Mouse (Mus musculus): ENCODE results near the gene Ift80. TPM values are rescaled to one million over a fixed set of nuclear protein-coding genes. Genes with fewer than 3 reads are reported as not detected.

Ift80 gene
- polyA plus RNA-seq (2012; fragmentation: generic; extraction: Trizol): 4.1 TPM
- long read RNA-seq, experiment 1, full-length matches to known transcripts: 4 of 8 reads
- long read RNA-seq, experiment 1, partial matches to known transcripts: 0 of 8 reads
- long read RNA-seq, experiment 1, other reads (novel, unspliced or antisense): 4 of 8 reads
- long read RNA-seq, experiment 2, full-length matches to known transcripts: 32 of 37 reads
- long read RNA-seq, experiment 2, partial matches to known transcripts: 2 of 37 reads
- long read RNA-seq, experiment 2, other reads (novel, unspliced or antisense): 3 of 37 reads

DNA sequence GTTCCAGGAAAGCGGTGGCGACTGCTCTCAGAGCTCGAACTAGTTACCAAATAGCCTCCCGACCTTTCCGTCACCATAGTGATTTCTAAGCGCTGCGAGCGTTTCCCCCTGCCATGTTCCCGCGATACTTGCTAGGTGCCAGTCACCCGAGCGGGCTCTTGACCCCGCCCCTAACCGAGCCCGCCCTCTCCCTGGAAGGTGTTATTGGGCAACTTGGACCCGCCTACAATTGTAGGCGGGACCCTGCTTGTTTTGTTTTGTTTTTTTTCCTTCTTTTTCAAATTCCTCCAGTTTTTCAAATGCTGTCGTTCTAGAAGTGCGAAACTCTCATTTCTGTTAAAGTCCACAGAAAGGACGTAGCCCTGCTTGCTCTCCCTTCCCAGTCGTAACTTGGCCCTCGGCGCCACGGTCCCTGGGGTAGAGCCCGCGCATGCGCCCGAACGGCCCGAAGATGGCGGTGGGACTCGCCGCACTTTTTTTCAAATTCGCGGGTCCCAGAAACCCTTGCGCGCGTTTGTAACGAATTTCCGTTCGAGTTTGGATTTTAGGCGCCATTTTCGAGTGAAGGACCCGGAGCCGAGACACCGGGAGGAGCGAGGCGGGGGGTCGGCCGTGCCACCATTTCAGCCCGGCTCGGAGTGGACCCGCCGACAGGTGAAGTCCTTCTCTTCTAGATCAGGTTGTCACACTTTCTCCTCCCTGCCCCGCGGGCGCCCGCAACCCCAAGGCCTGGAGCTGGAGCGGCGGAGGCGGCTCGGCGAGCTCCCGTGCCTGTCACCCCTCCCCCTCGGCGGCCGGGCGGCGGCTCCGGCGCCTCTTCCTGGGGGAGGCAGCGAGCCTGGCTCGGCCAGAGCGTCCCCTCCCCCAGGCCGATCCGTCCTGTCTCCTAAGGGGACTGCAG lies at the start of gene Ift80, which contains the start of gene Smc4:
Gene Ift80 (minus strand): TSS at position 134 of the 901 bp plus-strand sequence.
Gene Smc4 (plus strand): TSS at position 302 of the 901 bp plus-strand sequence.
- TF ChIP-seq MYOG (IDR thresholded peaks at IDR 0.05; ENCODE audit: control insufficient read depth, extremely low read depth, insufficient read length) (no peak), CEBPB (IDR thresholded peaks at IDR 0.05; ENCODE audit: low read depth) (peak; percentile 84), FOSL1 (IDR thresholded peaks at IDR 0.05; ENCODE audit: insufficient read depth, low read length, poor library complexity, severe bottlenecking) (no peak), USF1 (IDR thresholded peaks at IDR 0.05; ENCODE audit: low read depth) (no peak), MAX (IDR thresholded peaks at IDR 0.05) (peak; percentile 11), CTCF (IDR thresholded peaks at IDR 0.05; ENCODE audit: control insufficient read depth, insufficient read depth, insufficient read length) (no peak), MYOD1 (IDR thresholded peaks at IDR 0.05; ENCODE audit: control insufficient read depth, insufficient read length, low read depth) (no peak)
- H3K36me3 ChIP-seq (ENCODE audit: control insufficient read depth, insufficient read depth): peaks cover 32% of the 10 kb centered on the region

DNA sequence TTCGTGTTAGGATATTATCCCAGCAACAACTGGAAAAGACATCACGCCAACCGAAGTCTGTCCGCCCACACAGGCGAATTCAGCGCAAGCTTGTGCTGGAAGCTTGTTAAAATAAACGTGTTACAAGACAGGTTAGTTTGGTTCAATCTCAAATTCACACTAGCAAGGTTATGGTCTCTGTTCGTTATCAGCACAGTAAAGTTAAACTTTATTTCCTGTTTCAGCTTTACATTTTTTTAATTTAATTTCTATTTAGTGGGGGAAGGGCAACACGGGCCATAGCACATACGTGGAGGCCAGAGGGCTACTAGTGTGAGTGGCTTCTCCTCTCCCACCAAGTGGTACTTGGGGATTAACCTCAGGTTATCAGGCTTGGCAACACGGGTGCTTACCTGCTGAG lies 47.5 kb upstream of the Ift80 start:
- Histone ChIP-seq H3K36me3 (ENCODE audit: control insufficient read depth, insufficient read depth) (no peaks in the 10 kb centered on the region), H3K27me3 (ENCODE audit: control insufficient read depth, insufficient read depth, insufficient read length) (no peaks in the 10 kb centered on the region), H3ac (ENCODE audit: control insufficient read depth, insufficient read length, low read depth) (no peak overlapping the region), H3K79me2 (ENCODE audit: control insufficient read depth, insufficient read depth) (no peaks in the 10 kb centered on the region), H3K4me3 (ENCODE audit: insufficient read depth, poor library complexity, severe bottlenecking) (no peak overlapping the region), H3K79me3 (ENCODE audit: low read depth) (no peaks in the 10 kb centered on the region)
- no peak for TF ChIP-seq CEBPB (IDR thresholded peaks at IDR 0.05; ENCODE audit: low read depth)

More for the DNA sequence above, at the start of gene Ift80, which contains the start of gene Smc4:
- Histone ChIP-seq H3K27me3 (ENCODE audit: control insufficient read depth, insufficient read depth, insufficient read length) (no peaks in the 10 kb centered on the region), H3K4me3 (ENCODE audit: insufficient read depth, poor library complexity, severe bottlenecking) (peak within 1 kb of the TSS; percentile 97), H3K79me2 (ENCODE audit: control insufficient read depth, insufficient read depth) (peaks cover 94% of the 10 kb centered on the region), H3K79me3 (ENCODE audit: low read depth) (peaks cover 65% of the 10 kb centered on the region), H3ac (ENCODE audit: control insufficient read depth, insufficient read length, low read depth) (peak within 1 kb of the TSS; percentile 83)

DNA sequence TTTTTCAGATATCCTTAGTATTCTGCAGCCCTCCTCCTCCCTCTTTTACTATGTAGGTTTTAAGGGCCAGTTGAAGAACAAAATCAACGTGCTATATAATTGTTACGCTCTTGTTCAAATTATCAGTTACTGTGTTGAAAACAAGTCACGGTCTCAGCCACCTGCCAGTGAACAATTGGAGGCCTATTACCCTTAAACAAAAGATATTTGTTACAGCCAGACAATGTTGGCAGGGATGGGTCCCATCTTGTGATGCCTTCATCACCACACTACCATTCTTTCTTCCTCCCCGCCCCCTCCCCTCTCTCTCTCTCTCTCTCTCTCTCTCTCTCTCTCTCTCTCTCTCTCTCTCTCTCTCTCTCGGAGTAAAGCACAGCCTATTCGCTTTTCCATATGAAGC lies 44.6 kb upstream of the Ift80 start:
- Histone ChIP-seq H3K79me2 (ENCODE audit: control insufficient read depth, insufficient read depth) (peaks cover 5% of the 10 kb centered on the region), H3K27me3 (ENCODE audit: control insufficient read depth, insufficient read depth, insufficient read length) (no peaks in the 10 kb centered on the region), H3K79me3 (ENCODE audit: low read depth) (peaks cover 3% of the 10 kb centered on the region), H3ac (ENCODE audit: control insufficient read depth, insufficient read length, low read depth) (no peak overlapping the region), H3K4me3 (ENCODE audit: insufficient read depth, poor library complexity, severe bottlenecking) (no peak overlapping the region), H3K36me3 (ENCODE audit: control insufficient read depth, insufficient read depth) (no peaks in the 10 kb centered on the region)
- TF ChIP-seq FOSL1 (IDR thresholded peaks at IDR 0.05; ENCODE audit: insufficient read depth, low read length, poor library complexity, severe bottlenecking) (no peak), CTCF (IDR thresholded peaks at IDR 0.05; ENCODE audit: control insufficient read depth, insufficient read depth, insufficient read length) (no peak), MYOD1 (IDR thresholded peaks at IDR 0.05; ENCODE audit: control insufficient read depth, insufficient read length, low read depth) (no peak), MAX (IDR thresholded peaks at IDR 0.05) (no peak), CEBPB (IDR thresholded peaks at IDR 0.05; ENCODE audit: low read depth) (no peak), MYOG (IDR thresholded peaks at IDR 0.05; ENCODE audit: control insufficient read depth, extremely low read depth, insufficient read length) (no peak)

DNA sequence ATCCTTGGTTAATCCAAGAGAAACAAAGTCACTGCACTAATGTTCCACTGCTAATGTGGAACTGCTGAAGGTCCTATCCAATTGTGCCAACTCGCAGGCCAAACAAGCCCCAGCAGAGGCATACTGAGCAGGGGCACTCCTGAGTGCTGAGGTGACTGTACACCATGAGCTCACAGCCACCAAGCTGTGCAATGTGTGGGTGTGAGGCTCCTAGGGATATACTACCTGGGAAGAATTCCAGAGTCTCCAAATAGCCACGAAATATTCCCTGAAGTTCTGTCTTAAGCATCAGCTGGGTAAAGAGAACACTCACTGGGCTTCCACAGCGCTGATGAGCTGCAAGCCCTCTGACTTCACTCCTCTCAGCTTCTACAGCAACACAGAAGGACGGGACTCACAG lies 43.3 kb upstream of the Ift80 start:
- Histone ChIP-seq H3K79me3 (ENCODE audit: low read depth) (peaks cover 17% of the 10 kb centered on the region), H3ac (ENCODE audit: control insufficient read depth, insufficient read length, low read depth) (no peak overlapping the region), H3K4me3 (ENCODE audit: insufficient read depth, poor library complexity, severe bottlenecking) (no peak overlapping the region), H3K79me2 (ENCODE audit: control insufficient read depth, insufficient read depth) (peaks cover 18% of the 10 kb centered on the region), H3K27me3 (ENCODE audit: control insufficient read depth, insufficient read depth, insufficient read length) (no peaks in the 10 kb centered on the region), H3K36me3 (ENCODE audit: control insufficient read depth, insufficient read depth) (peaks cover 8% of the 10 kb centered on the region)
- TF ChIP-seq MYOD1 (IDR thresholded peaks at IDR 0.05; ENCODE audit: control insufficient read depth, insufficient read length, low read depth) (no peak), USF1 (IDR thresholded peaks at IDR 0.05; ENCODE audit: low read depth) (no peak), MYOG (IDR thresholded peaks at IDR 0.05; ENCODE audit: control insufficient read depth, extremely low read depth, insufficient read length) (no peak), CTCF (IDR thresholded peaks at IDR 0.05; ENCODE audit: control insufficient read depth, insufficient read depth, insufficient read length) (no peak), MAX (IDR thresholded peaks at IDR 0.05) (no peak)

DNA sequence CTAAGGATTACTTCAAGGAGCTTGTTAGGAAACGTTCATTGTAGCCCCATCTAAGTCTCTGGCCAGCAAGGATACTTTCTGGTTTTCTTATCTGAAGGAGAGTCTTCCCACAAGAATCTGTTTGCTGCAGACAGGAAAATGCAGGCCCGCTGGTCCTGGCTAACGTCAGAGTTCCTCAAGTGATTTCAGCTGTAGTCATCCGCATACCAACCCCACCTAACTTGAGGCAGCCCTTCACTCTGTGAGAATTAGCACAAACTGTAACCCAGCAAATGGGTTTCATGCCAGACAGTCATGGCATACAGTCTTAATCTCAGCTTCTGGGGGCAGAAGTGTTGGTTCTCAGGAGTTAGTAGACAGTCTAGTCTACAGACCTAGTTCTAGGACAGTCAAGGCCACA lies 42.1 kb upstream of the Ift80 start:
- peaks cover 19% of the 10 kb centered on the region for H3K36me3 ChIP-seq (ENCODE audit: control insufficient read depth, insufficient read depth)
- peaks cover 30% of the 10 kb centered on the region for H3K79me2 ChIP-seq (ENCODE audit: control insufficient read depth, insufficient read depth)
- no peaks in the 10 kb centered on the region for H3K27me3 ChIP-seq (ENCODE audit: control insufficient read depth, insufficient read depth, insufficient read length)
- H3K4me3 ChIP-seq (ENCODE audit: insufficient read depth, poor library complexity, severe bottlenecking): no peak overlapping the region
- no peak overlapping the region for H3ac ChIP-seq (ENCODE audit: control insufficient read depth, insufficient read length, low read depth)
- peaks cover 28% of the 10 kb centered on the region for H3K79me3 ChIP-seq (ENCODE audit: low read depth)
- TF ChIP-seq CEBPB (IDR thresholded peaks at IDR 0.05; ENCODE audit: low read depth) (no peak), MYOG (IDR thresholded peaks at IDR 0.05; ENCODE audit: control insufficient read depth, extremely low read depth, insufficient read length) (no peak)

DNA sequence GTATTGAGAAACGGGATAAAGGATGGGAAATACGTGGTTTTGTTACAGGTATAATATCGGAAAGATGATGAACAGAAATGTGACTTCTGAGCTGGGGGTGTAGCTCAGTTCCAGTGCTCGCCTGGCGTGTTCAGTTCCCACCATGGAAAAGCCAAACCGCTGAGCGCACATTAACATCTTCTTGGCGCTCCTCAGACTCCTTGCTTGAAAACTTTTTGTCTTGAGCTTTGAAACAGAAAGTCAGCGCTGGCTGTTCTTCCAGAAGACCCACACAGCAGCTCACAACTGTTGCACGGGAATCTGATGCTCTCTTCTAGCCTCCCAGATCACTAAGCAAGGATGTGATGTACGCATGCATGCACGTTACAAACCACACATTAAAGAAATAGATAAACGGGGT lies 41.4 kb upstream of the Ift80 start:
- TF ChIP-seq MYOG (IDR thresholded peaks at IDR 0.05; ENCODE audit: control insufficient read depth, extremely low read depth, insufficient read length): no peak
- no peak for TF ChIP-seq FOSL1 (IDR thresholded peaks at IDR 0.05; ENCODE audit: insufficient read depth, low read length, poor library complexity, severe bottlenecking)
- no peak for TF ChIP-seq MYOD1 (IDR thresholded peaks at IDR 0.05; ENCODE audit: control insufficient read depth, insufficient read length, low read depth)
- no peak for TF ChIP-seq CTCF (IDR thresholded peaks at IDR 0.05; ENCODE audit: control insufficient read depth, insufficient read depth, insufficient read length)
- no peak for TF ChIP-seq MAX (IDR thresholded peaks at IDR 0.05)
- no peak for TF ChIP-seq USF1 (IDR thresholded peaks at IDR 0.05; ENCODE audit: low read depth)
- no peak for TF ChIP-seq CEBPB (IDR thresholded peaks at IDR 0.05; ENCODE audit: low read depth)
- peaks cover 35% of the 10 kb centered on the region for H3K79me3 ChIP-seq (ENCODE audit: low read depth)
- peak overlapping the region; percentile 57 for H3ac ChIP-seq (ENCODE audit: control insufficient read depth, insufficient read length, low read depth)
- peaks cover 37% of the 10 kb centered on the region for H3K79me2 ChIP-seq (ENCODE audit: control insufficient read depth, insufficient read depth)
- H3K36me3 ChIP-seq (ENCODE audit: control insufficient read depth, insufficient read depth): peaks cover 27% of the 10 kb centered on the region
- H3K27me3 ChIP-seq (ENCODE audit: control insufficient read depth, insufficient read depth, insufficient read length): no peaks in the 10 kb centered on the region
- peak overlapping the region; percentile 61 for H3K4me3 ChIP-seq (ENCODE audit: insufficient read depth, poor library complexity, severe bottlenecking)
